Mouse (Mus musculus): ENCODE data around the gene Camkmt.

DNA sequence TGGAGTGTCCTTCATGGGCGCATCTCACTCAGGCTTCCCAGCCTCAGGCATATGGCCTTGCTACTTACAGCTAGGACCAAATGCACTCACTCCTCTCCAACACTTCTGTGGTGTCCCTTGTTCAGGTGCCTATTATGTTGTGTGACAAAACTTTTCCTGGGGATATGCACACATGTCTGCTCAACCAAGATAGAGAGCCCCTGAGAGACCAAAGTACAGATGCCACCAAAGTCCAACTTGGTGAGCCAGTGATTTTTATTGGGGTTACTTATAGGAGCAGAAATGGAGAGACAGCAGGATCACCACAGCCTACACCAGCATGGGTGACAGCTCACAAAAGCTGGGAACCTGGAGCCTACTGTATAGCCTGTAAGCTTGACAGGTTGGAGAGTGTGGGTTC, 20.3 kb downstream of the Camkmt start:
- TF ChIP-seq CTCF (IDR thresholded peaks at IDR 0.05; ENCODE audit: borderline replicate concordance, control insufficient read depth, extremely low read depth, insufficient read depth, low read length, poor library complexity) = no peak
- TF ChIP-seq POLR2A (IDR thresholded peaks at IDR 0.05; ENCODE audit: control insufficient read depth, extremely low read depth, insufficient read depth, low read length, poor library complexity) = no peak

Data from thymus, adult 2 months (tissue).